Mouse (Mus musculus) left cerebral cortex, postnatal 36 days (tissue): ENCODE measurements around the gene Sectm1a. TPM values are rescaled to one million over a fixed set of nuclear protein-coding genes. Genes with fewer than 3 reads are reported as not detected.
"Not testable (repeated sequence)": the region's sequence is repeated elsewhere in the genome, so short reads cannot be mapped to it uniquely, and the experiment has no call there.

Experiments used
- DNase-seq, 2 experiments: peaks; one replicate each; pipeline ENCODE4 v3.0.0; 2021 to 2022; ENCODE audit warnings: low spot score in 2 of 2, mixed read lengths in 1 of 2
- intact Hi-C: fragments of 180-260 bp; cut with DNase I; formaldehyde crosslinking; loops from one replicate; pipeline ENCODE4 v1.15.1; 2025
- total RNA-seq, 2 experiments: library from RNA; stranded (reverse); gene quantifications; 2 replicates each; pipeline ENCODE4 v1.2.3; 2021

Sectm1a gene
- total RNA-seq, 2 experiments from 2014 or later = not detected

DNA sequence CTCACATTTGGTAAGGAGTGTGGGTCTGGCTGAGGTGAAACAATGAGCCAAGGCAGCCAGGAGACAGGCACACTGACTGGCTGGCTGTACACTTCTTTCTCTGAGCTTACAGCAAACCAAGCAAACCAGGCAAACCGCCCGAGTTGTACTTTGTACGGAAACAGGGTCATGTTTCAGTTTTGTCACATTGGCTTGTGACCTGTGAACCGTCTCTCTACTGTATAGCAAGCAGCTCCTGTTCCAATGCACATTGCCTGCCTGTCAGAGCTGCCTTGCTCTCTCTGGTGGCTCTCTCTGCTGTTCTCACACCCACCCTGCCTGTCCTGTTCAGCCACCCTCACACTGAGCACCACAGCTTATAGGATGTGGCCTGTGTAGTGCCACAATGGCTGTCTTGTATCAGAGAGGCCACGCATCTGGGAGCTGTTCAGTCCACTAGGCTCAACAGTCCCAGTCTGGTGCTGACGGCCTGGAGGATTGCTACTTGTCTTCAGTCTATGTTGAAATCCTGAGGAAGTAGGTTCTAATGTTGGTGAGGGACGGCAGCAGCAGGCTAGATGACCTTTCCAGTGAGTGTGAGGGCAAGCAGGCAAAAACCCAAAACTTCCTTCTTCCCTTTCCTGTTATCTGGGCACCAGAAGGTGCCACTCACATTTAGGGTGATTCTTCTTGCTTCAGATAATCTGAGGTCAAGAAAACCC, 24.3 kb downstream of the Sectm1a start:
- DNase-seq = no peak
- intact Hi-C loops = no loop called here

DNA sequence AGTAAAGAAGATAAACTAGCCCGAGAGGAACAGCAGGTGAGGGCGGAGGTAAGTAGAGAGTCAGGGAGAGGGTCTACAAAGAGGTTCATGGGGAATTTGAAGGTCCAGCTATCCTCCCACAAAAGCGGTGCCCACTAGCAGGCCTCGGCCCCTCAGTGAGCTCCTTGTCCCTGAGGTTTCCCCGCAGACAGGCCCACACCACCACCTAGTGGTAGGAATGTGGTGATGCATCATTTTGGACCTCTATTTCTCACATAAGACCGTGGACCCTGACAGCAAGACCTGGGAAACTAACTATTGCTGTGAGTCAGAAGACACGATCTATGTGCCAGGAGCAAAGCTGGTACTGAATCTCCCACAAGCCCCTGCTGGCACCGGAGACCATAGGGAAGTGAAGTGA, 27.5 kb downstream of the Sectm1a start:
- DNase-seq = peak; percentile 62 to 69
- intact Hi-C loops = loop anchor here (5.0 kb wide), 1 partner anchor 36 kb away; no protein-coding TSS in a partner anchor

DNA sequence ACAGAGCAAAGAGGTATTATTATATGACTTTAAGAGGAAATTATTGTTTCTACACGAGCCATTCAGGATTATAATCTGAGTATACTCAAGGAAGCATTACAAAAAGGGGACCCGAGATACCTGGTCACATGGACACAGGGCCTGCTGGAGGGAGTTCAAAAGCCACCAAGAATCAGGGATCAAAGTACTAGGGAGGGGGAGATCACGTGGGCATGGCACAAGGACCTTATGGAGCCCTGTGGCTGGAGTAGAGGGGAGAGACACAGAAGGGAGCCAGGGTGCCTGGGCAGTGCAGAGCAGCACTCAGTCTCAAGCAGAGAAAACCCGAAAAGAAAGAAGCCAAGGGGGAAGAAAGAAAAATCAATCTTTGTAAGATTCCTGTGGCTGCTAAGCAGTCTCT, 28.6 kb downstream of the Sectm1a start:
- DNase-seq = no peak
- intact Hi-C loops = loop anchor here (5.0 kb wide), 1 partner anchor 35 kb away; no protein-coding TSS in a partner anchor

DNA sequence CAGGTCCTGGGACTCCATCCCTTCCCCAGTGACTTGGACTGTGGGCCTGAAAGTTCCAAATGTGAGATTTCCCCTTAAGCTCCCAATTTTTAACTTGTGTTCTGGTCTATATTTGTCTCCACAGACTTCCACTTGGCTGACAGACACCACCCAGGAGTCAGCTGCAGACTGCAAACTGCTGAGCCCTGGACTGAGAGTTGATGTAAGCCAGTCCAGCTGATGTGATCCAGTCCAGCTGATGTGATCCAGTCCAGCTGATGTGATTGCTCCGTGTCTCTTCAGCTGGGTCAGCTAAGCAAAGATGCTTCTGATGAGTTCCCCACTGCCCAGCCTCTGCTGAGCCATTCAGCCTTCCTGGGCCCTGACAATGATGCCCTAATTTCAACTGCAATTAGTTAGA, 29.2 kb downstream of the Sectm1a start:
- DNase-seq = no peak
- intact Hi-C loops = loop anchor here (5.0 kb wide), 1 partner anchor 34 kb away; no protein-coding TSS in a partner anchor

DNA sequence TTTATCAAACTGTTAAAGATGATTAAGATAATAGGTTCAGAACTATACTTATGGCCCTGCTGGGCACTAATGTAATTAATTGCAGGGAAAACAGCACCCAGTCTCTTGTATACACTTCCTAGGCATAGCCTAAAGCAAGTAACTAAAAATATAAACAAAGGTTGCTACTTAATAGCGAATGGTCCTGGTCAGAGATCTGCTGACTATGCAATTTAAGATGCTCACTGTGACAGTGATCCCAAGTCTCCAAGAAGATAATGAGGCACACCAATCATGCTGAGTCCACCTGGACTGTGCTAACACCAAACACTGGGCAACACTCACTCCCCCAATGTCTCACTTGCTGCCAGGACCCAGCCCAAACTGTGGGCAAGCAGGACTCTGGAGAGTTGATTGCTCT, 31.2 kb downstream of the Sectm1a start:
- intact Hi-C loops = loop anchor here (5.0 kb wide), 1 partner anchor 33 kb away; no protein-coding TSS in a partner anchor
- DNase-seq = no peak

DNA sequence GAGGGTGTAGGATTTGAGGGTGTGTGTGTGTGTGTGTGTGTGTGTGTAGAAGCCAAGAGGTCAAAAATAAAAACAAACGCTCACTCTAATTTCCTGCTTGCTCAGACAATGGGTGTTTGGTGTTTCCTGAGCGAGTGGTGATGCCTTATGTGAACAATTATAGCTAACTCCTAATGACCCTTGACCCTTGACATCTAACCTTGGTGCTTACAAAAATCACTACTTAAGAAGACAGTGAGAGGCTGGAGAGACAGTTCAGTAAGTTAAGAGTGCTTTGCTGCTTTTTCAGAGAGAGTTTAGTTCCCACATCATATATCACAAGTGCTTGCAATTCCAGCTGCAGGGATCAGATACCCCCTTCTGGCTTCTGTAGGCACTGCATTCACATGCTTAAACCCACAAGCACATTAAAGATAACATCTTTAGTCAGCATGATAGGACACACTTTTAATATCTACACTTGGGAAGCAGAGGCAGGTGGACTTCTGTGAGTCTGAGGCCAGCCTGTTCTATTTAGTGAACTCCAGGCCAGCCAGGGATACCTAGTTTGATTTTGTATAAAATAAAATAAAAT, 33.1 kb downstream of the Sectm1a start:
- no peak for DNase-seq
- intact Hi-C loops = no loop called here

DNA sequence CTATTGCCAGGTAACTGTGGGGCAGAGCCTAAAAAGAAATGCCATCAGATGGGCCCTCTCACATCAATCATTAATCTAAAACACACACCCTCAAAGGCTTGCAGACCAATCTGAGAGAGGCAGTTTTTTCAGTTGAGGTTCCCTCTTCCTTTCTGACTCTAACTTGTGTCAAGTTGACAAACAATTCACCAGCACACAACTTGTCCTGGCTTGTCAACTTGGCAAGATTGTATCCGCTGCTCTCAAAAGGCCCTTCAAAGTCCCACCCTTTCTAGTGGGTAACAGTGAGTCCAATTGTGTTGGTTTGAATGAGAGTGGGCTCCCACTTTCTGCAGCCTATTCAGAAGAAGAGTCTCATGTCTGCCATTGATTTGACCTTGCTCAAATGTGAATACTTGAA, 35.7 kb downstream of the Sectm1a start:
- intact Hi-C loops = no loop called here

DNA sequence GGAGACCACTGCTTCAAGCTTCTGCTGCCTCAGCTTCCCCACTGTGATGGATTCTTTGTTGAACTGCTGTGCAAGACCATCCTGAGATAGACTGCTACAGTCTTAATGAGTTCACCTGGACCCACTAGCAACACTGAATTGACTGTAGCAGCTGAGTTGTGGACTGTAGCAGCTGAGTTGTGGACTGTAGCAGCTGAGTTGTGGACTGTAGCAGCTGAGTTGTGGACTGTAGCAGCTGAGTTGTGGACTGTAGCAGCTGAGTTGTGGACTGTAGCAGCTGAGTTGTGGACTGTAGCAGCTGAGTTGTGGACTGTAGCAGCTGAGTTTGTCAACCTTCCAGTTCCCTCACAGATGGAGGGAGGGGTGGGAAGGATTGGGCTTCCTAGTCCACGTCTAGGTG, 38.0 kb downstream of the Sectm1a start:
- DNase-seq, intact Hi-C loops: not testable (repeated sequence)

More for the DNA sequence above, 35.7 kb downstream of the Sectm1a start:
- no peak for DNase-seq

DNA sequence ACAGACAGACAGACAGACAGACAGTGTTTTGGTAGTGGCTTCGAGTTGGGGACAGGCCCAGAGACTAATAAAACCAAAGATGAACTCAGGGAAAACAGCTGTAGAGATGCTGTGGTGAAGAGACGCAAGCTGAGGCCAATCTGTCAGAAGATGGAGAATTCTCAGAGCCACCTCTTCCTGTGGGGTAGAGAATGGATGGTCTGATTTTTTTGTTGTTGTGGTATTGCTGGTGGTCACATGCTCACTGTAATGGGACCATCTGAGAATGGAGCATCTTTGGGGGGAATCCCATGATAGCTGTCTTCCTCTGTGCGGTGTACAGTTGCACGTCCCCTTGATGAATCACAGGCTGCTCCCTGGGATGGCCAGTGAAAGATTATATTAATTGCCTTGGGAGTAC, 38.5 kb downstream of the Sectm1a start:
- DNase-seq = no peak
- intact Hi-C loops = no loop called here

DNA sequence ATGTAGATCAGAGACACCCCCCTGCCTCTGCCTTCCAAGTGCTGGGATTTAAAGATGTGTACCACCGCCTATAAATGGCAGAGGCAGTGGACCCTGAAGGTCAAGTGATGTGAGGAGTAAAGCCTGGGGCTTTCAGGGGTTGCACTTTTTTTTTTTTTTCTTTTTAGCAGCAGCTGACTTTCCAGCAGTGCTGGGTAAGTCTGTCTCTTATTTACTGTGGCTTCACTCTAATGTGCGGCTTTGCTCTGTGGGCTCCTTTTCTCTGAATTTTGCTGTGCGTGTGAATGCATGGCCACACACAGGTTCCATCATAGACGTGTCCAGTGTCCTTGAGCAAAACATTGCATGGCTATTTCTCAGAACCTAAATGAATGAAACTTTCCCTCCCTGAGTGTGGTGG, 39.4 kb downstream of the Sectm1a start:
- no peak for DNase-seq
- intact Hi-C loops = loop anchor here (1.0 to 2.0 kb wide), 2 partner anchors 25 to 136 kb away; no protein-coding TSS in a partner anchor

DNA sequence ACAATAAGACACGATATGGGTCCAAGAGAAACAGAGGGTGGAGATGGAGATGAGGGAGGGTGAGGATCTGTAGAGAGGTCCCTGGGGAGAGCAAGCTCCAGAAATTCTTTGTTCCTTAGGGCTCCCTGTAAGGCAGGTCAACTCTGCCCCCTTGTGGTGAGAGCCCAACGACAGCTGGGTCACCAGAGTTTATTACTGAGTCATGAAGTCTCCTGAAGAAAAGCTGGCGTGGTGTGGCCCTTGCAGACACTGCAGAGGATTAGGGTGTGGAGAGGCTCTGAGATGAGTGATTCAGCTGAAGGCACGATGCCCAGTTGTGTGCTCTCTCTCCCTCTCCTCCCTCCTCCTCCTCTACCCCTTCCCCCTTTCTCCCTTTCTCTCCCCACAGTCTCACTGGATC, 39.8 kb downstream of the Sectm1a start:
- peak; percentile 79 to 81 for DNase-seq
- intact Hi-C loops = loop anchor here (1.0 to 2.0 kb wide), 2 partner anchors 24 to 136 kb away; no protein-coding TSS in a partner anchor

DNA sequence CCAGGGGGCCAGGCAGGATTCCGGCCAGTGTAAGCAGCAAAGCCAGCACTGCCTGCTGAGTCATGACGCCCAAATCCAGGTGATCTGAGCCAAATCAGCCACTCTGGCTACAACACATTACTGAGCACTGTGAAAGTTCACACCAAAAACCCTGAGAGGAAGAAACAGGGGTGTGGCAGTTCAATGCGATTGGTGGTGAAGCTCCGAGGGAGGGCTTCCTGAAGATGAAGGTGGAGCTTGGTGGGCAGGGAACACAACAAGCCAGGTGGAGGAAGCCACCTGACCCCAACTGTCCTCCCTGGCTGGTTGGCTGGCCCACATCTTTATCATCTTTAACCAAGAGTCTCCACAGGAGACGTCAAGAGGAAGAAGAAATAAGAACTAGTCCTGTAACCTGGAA, 41.7 kb downstream of the Sectm1a start, which contains the start of gene Cd7:
Gene Cd7 (minus strand): TSS at position 117 of the 400 bp plus-strand sequence.
- peak in 1 of 2 experiments; percentile 50 for DNase-seq
- intact Hi-C loops = no loop called here

DNA sequence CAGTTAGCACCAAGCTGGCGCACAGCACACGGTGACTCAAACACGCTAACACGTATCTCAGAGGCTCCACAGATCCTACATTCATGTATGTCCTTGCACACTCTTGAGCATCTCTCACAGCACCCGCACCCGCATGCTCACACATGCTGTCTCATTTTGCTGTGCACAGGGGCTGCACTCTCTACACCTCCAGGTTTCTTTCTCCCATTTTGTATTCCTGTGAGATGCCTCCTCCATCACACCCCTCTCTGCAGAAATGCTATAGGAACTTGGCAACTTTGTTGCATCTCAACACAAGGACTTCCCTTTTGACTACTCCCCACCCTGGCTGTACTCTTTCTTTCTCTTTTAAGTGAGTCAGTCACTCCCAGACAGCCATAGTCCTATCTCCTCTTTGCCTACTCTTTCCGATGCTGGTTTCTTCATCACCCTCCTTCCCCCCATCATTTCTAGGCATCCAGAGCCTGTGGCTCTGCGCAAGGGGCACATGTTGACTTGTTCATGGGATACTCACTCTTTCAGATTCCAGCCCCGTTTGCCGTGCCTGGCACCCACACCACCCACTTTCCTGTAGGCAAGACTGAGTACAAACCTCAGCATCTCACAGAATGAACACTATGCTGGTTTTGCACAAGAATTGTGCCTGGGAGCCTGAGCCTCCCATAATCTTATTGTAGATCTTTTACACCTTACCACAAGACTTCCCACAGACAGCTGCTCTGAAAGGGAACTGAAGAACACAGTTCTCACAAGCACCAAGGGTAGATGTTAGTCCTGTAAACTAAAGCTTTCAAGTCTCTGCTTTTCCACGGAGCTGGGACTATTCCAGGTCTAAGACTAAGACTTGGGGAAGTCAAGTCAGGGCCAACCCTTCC, 42.4 kb downstream of the Sectm1a start:
- peak; percentile 38 to 61 for DNase-seq
- intact Hi-C loops = no loop called here

DNA sequence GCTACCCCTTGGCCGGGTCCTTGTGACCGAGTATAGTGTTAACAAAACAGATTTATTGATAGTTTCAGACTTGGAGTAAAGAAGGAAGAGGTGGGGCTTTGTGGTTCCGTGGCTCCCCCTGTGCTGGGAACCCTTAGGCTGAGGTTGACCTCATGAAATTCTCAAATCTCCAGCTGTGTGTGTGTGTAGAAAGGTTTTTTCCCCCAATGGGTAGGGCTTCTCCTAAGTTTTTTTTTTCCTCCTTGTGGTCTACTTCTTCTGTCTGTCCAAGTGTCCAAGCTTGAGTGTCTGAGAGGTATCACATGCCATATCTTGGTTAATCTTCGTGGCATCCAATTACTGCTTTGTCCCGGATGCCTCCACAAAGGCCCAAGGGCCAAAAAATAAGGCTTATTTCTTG, 47.9 kb downstream of the Sectm1a start:
- intact Hi-C loops = no loop called here
- no peak for DNase-seq

DNA sequence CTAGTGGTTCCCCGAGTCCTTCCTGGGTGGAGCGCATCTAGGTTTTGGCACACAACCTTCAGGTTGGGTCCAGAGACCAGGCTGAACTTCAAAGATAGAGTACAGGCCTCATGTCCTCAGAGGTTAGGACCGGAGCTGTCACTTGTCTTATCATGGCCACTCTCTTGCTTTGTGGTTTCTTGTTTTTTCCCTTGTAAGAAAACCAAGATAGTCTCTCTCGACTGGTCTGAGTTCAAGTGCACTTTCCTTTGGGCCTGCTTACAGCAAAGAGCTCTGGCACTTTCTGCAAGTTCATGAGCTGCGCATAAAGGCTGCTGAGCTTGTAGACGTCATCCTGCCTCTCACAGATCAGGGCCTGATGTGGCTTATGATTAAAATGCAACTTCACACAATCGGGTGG, 53.8 kb downstream of the Sectm1a start:
- intact Hi-C loops = loop anchor here (10.0 kb wide), 1 partner anchor 598 kb away; no protein-coding TSS in a partner anchor
- no peak for DNase-seq

DNA sequence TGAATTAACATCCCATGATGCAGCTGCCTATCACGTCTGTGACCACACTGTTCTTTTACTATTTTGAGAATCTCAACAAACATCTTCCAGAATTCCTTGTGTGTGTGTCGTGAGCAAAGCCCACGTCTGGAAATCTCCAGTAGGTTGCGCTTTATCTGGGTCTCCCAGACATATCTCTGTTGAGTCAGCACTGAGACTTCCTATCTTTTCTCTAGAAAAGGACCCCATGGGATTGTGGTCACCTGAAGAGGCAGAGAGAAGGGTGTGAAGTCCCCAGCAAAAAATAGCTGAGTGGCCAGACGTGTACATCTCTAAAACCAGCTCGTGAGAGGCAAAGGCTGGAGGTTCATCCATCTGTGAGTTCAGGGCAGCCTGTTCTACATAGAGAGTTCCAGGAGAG, 56.9 kb downstream of the Sectm1a start:
- intact Hi-C loops = loop anchor here (10.0 kb wide), 1 partner anchor 601 kb away; no protein-coding TSS in a partner anchor
- peak in 1 of 2 experiments; percentile 28 for DNase-seq

DNA sequence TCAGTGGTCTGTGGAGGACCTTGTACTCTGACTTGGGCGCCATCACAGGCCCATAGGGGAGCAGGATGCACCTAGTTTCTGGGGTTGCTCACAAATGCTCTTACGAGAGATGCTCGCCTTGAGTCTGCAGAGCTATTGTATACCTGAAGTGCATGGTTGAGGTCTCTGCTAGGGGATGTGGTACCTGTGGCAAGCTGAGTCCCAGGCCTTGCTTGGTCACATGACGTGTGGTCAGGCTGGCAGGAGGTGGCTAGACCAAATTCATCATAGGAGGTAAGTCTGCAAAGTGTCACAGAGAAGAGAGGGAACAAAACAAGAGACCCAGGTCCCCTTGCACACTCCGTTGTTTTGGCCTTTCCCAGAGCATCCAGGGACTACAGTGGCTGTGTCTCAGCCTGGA, 61.5 kb downstream of the Sectm1a start:
- DNase-seq = no peak
- intact Hi-C loops = loop anchor here (5.0 kb wide), 2 partner anchors 33 to 183 kb away; partner anchors contain the start of genes Hexdc and Ogfod3

DNA sequence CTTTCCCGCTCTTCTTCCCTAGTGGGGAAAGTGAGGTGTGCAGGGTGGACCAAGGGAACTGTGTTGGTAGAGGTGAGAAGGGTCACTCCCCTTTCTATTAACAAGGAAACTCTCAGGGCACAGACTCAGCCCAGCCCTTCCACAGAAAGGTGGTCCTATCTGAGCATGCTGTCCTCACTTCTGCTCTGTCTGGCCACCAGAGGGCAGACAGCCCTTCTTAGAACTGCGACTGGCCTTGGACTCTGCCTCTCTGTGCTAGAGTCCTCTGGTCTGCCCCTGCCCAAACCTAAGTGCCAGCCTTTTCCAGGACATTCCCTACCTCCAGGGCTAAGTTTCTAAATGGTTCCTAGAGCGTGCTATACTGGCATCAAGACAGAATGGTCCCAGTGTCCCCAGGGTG, 63.3 kb downstream of the Sectm1a start:
- intact Hi-C loops = loop anchor here (2.0 to 5.0 kb wide), 3 partner anchors 23 to 185 kb away; partner anchors contain the start of genes Hexdc and Ogfod3
- DNase-seq = peak; percentile 37 to 49
